Mouse (Mus musculus) lung, embryonic 14.5 days (tissue): Measurements from ENCODE around the gene Gm17334. TPM values are rescaled to one million over a fixed set of nuclear protein-coding genes. Genes with fewer than 3 reads are reported as not detected.
A peak's percentile ranks its signal among the peaks of the same experiment; 100 is the strongest.

Experiments used
- ATAC-seq: fragments of 200-750 bp; cut with Nextera tagmentation; 2 replicates; pipeline ENCODE4 v1.8.0; 2017; ENCODE audit warnings: mild to moderate bottlenecking, moderate TSS enrichment, moderate library complexity; ENCODE audit not compliant: insufficient read depth
- DNase-seq: peaks from one replicate; pipeline ENCODE4 v3.0.0-alpha.2; 2015
- H3K27ac ChIP-seq: fragments of 300-500 bp; sonication (generic); 2 replicates; pipeline ENCODE4 v1.5.1; 2014; ENCODE audit warnings: low read depth, mild to moderate bottlenecking, moderate library complexity
- H3K27me3 ChIP-seq: fragments of 300-500 bp; sonication (generic); 2 replicates; pipeline ENCODE4 v1.6.1; 2014; ENCODE audit warnings: low read length, control low read depth; ENCODE audit not compliant: insufficient read depth
- H3K36me3 ChIP-seq: fragments of 300-500 bp; sonication (generic); 2 replicates; pipeline ENCODE4 v1.6.1; 2014; ENCODE audit warnings: control low read depth; ENCODE audit not compliant: insufficient read depth
- H3K4me1 ChIP-seq: fragments of 300-500 bp; sonication (generic); 2 replicates; pipeline ENCODE4 v1.6.1; 2014; ENCODE audit warnings: antibody characterized with exemption, control low read depth; ENCODE audit not compliant: insufficient read depth
- H3K4me2 ChIP-seq: fragments of 300-500 bp; sonication (generic); 2 replicates; pipeline ENCODE4 v1.6.1; 2014; ENCODE audit warnings: mild to moderate bottlenecking
- H3K4me3 ChIP-seq: fragments of 300-500 bp; sonication (generic); 2 replicates; pipeline ENCODE4 v1.5.1; 2014; ENCODE audit warnings: low read depth, low read length
- H3K9ac ChIP-seq: fragments of 300-500 bp; sonication (generic); 2 replicates; pipeline ENCODE4 v1.6.1; 2014
- H3K9me3 ChIP-seq: fragments of 300-500 bp; sonication (generic); 2 replicates; pipeline ENCODE4 v1.6.1; 2016; ENCODE audit warnings: low read depth, low read length, control low read depth
- CTCF ChIP-seq: IDR thresholded peaks from 2 replicates; pipeline ENCODE4 v1.5.1; 2016; ENCODE audit warnings: antibody characterized with exemption, low read depth
- WGBS: fragments of 180-500 bp; shearing (Covaris S2); extraction: QIAGEN DNeasy Blood & Tissue Kit; methylation state at CpG from one replicate; pipeline ENCODE4 v1.1.7; 2014; 5-methylcytosine and 5-hydroxymethylcytosine counted together
- polyA plus RNA-seq: library from polyadenylated mRNA; unstranded; fragments of >200 nt; fragmentation: Nextera tagmentation; extraction: Ambion mirVana; gene quantifications from 2 replicates; pipeline ENCODE4 v1.2.1, GENCODE M21; 2014

The Gm17334 gene
- polyA plus RNA-seq, 1 experiment from 2014 or later, result 0.28 TPM

DNA sequence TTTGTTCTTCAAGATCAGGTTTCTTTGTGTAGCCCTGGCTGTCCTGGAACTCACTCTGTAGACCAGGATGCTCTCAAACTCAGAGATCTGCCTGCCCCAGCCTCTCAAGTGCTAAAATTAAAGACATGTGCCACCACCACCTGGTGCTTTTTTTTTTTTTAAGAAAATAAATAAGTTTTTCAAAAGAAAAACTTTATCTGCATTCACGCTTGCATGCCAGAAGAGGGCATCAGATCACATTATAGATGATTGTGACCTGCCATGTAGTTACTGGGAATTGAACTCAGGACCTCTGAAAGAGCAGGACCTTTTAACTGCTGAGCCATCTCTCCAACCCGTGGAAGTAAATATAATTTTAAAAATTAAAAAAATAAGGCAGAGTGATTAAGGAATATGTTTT is 27.7 kb downstream of the Gm17334 start:
- no peak overlapping the region for H3K27ac ChIP-seq
- no peaks in the 10 kb centered on the region for H3K4me1 ChIP-seq
- no peak for TF ChIP-seq CTCF
- DNase-seq (no peak), ATAC-seq (no peak)
- H3K9ac ChIP-seq, result no peak overlapping the region
- 80% methylated on average over 2 of the region's 2 CpGs for WGBS
- no peaks in the 10 kb centered on the region for H3K36me3 ChIP-seq
- no peak overlapping the region for H3K4me3 ChIP-seq
- H3K9me3 ChIP-seq, result no peaks in the 10 kb centered on the region
- no peaks in the 10 kb centered on the region for H3K27me3 ChIP-seq
- H3K4me2 ChIP-seq, result no peak overlapping the region

DNA sequence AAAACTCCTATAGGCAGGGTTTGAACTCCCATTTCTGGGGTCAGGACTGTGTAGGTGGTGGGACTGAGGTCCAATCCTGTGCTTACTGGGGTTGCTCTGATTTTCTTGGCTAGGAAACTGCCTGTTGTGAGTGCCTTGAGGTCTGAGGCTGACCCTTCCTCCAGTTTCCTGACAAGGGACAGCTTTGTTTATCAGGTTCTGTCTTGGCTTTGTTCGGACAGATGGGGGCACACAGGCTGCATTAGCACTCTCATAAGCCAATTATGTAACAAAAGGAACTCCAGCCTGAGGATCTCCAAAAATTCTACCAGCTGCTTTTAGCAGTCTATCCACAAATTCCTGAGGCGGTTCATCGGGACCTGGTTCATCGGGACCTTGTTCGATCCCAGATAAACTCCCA is 30.6 kb downstream of the Gm17334 start:
- WGBS, result 23% methylated on average over 5 of the region's 5 CpGs
- Histone ChIP-seq H3K4me1 (no peaks in the 10 kb centered on the region), H3K9ac (no peak overlapping the region), H3K4me2 (no peak overlapping the region), H3K4me3 (no peak overlapping the region), H3K9me3 (no peaks in the 10 kb centered on the region), H3K36me3 (no peaks in the 10 kb centered on the region), H3K27ac (no peak overlapping the region), H3K27me3 (no peaks in the 10 kb centered on the region)
- no peak for ATAC-seq
- TF ChIP-seq CTCF, result peak; percentile 47
- peak; percentile 70 for DNase-seq

DNA sequence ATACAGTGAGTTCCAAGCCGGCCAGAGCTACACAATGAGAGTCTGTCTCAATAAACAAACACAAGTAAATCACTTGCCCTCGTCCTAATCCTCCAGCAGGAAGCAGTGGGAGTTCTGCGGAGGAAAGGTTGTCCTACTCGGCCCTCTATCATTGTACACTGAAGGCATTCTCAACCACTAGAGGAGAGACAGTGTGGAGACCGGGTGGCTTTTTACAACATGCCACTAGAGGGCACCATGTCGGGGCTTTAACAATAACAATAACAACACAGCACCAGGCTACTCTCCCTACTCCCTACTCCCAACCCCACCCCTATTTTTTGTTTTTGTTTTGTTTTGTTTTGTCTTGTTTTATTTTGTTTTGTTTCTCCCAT is 35.4 kb downstream of the Gm17334 start:
- peak; percentile 64; the same call in 1 of the 2 replicates for ATAC-seq
- H3K4me1 ChIP-seq, result no peaks in the 10 kb centered on the region
- 22% methylated on average over 6 of the region's 6 CpGs for WGBS
- no peaks in the 10 kb centered on the region for H3K27me3 ChIP-seq
- DNase-seq, result peak; percentile 74
- no peak overlapping the region for H3K9ac ChIP-seq
- no peak overlapping the region for H3K4me3 ChIP-seq
- no peaks in the 10 kb centered on the region for H3K9me3 ChIP-seq
- peak; percentile 60 for TF ChIP-seq CTCF
- no peak overlapping the region for H3K27ac ChIP-seq
- no peaks in the 10 kb centered on the region for H3K36me3 ChIP-seq
- no peak overlapping the region for H3K4me2 ChIP-seq

DNA sequence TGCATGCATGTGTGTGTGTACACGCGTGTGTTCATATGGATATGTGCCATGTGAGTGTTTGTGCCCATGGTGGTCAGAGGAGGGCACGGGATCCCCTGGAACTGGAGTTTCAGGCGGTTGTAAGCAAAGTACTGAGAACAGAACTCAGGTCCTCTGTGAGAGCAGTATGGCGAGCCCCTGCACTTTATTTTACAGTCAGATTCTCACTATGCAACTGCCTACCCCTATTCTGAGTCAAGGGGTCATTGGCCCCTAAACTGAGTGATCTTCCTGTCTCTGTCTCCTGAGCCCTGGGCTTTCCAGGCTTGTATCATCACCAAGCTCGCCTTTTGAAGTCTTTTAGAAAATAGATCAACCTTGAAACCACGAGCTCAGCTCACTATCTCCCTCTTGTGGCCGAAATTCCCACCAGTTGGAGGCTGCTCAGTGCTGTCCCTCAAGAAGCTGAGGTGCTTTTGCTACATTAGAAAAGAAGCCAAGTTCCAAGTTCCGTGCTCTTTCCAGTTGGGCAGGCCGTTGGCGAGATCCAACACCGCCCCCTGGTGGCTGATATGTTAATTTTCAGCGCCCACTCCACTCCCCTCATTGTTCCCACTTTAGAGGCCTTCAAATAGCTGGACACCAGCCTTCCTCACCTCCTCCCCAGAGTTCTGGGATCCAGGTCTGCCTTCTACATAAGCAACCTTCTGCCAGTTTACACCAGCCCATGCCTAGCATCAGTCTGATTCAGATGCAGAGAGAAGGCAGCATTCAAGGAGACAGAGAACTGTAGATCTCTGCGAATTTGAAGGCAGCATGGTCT is 36.0 kb downstream of the Gm17334 start:
- no peaks in the 10 kb centered on the region for H3K4me1 ChIP-seq
- no peaks in the 10 kb centered on the region for H3K27me3 ChIP-seq
- no peak overlapping the region for H3K4me2 ChIP-seq
- no peak overlapping the region for H3K4me3 ChIP-seq
- 45% methylated on average over 14 of the region's 14 CpGs for WGBS
- TF ChIP-seq CTCF, result peak; percentile 86
- no peak overlapping the region for H3K27ac ChIP-seq
- peak; percentile 88 for ATAC-seq
- peak; percentile 93 for DNase-seq
- no peak overlapping the region for H3K9ac ChIP-seq
- H3K36me3 ChIP-seq, result no peaks in the 10 kb centered on the region
- no peaks in the 10 kb centered on the region for H3K9me3 ChIP-seq

DNA sequence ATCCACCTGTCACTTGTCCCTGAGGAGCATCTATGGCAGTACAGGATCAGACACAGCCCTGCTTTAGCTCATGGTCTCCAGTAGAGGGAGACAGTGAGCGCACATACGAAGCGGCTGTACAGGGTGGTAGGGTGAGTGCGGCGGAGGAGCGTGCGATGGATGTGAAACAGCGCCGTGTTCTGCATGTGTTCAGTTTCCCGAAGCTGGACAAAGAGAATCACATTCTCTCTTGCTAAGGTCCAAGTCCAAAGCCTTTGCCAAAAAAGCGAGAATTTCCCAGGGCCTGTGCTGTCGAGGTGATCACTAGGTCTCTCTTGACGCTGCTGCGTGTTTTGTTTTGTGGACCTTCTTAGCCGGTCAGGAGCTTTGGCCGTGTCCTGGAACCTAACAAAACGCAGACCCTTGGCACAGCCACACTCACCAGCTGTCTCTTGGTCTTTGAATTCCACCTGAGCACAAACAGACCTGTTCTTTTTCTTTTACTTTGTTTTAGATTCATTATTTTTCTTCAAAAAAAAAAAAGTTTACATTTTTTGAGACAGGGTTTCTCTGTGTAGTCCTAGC is 37.2 kb downstream of the Gm17334 start:
- ATAC-seq (peak; percentile 93), DNase-seq (peak; percentile 92)
- H3K27ac ChIP-seq, result no peak overlapping the region
- peak; percentile 97 for TF ChIP-seq CTCF
- H3K4me1 ChIP-seq, result no peaks in the 10 kb centered on the region
- no peaks in the 10 kb centered on the region for H3K27me3 ChIP-seq
- no peaks in the 10 kb centered on the region for H3K9me3 ChIP-seq
- H3K9ac ChIP-seq, result peak overlapping the region; percentile 2; the same call in 1 of the 2 replicates
- 19% methylated on average over 17 of the region's 17 CpGs for WGBS
- no peaks in the 10 kb centered on the region for H3K36me3 ChIP-seq
- H3K4me3 ChIP-seq, result peak overlapping the region; percentile 10; the same call in 1 of the 2 replicates
- peak overlapping the region; percentile 48 for H3K4me2 ChIP-seq

DNA sequence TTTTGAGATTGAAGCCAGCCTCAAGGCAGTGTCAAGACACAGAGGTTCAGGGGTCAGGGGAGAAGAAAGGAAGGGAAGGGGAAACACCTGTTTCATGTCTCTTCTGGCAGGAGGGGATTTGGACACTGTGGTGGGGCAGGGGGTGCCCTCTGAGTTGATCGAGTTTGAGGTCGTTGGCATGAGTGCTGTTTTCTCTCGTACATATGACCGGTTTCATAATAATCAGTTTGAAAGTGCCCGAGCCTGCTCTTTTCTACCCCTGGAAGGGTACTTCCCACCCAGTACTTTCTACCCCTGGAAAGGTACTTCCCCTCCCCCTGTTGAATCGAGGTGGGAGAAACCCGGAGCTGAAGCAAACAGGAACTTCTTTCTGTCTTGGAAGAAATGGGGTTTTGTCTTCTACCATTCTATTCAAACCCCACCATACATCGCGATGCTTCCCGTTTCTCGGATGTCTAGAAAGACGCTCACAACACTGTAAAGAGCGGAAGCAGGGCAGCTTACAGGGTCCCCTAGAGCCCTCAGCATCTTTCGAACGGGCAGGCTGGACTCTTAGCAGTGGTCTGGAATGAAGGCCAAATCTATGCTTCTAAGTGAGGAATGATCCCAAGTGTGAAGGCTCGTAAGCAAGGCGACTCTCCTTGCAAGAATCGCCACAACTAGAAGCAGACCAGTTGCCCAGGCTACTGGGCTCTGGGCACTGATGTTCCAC is 37.9 kb downstream of the Gm17334 start:
- 65% methylated on average over 18 of the region's 18 CpGs for WGBS
- no peak for ATAC-seq
- no peak overlapping the region for H3K4me3 ChIP-seq

DNA sequence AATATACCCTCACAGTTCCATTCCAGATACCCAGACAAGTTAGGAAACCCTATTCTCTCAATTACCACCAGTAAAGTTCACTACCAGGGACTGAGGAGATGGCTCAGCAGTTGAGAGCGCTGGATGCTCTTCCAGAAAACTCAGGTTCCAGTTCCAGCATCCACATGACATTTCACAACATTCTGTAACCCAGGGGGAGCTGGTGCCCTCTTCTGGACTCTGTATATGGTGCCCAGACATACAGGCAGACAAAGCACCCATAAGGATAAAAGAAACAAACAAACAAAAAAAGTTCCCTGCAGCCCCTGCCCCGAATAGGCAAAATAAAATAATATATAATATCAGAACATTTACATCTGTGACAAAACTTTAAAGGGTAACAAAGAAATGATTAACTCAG is 38.6 kb downstream of the Gm17334 start:
- no peaks in the 10 kb centered on the region for H3K36me3 ChIP-seq
- no peaks in the 10 kb centered on the region for H3K9me3 ChIP-seq
- WGBS, result 74% methylated on average over 2 of the region's 2 CpGs
- H3K4me1 ChIP-seq, result no peaks in the 10 kb centered on the region
- no peak overlapping the region for H3K9ac ChIP-seq
- no peak for ATAC-seq
- no peak for TF ChIP-seq CTCF
- H3K27me3 ChIP-seq, result no peaks in the 10 kb centered on the region
- no peak overlapping the region for H3K27ac ChIP-seq
- no peak for DNase-seq
- H3K4me2 ChIP-seq, result no peak overlapping the region
- no peak overlapping the region for H3K4me3 ChIP-seq

More for the DNA sequence above, 37.9 kb downstream of the Gm17334 start:
- peak overlapping the region; percentile 48; the same call in 1 of the 2 replicates for H3K4me2 ChIP-seq
- no peak overlapping the region for H3K27ac ChIP-seq
- TF ChIP-seq CTCF, result no peak
- no peaks in the 10 kb centered on the region for H3K36me3 ChIP-seq
- no peak overlapping the region for H3K9ac ChIP-seq
- H3K4me1 ChIP-seq, result no peaks in the 10 kb centered on the region
- DNase-seq, result no peak
- no peaks in the 10 kb centered on the region for H3K27me3 ChIP-seq
- no peaks in the 10 kb centered on the region for H3K9me3 ChIP-seq
